Mouse (Mus musculus) stomach, postnatal 0 days (tissue): ENCODE measurements around the gene Scn1b.
A peak's percentile ranks its signal among the peaks of the same experiment; 100 is the strongest.

ENCODE experiments used
- CTCF ChIP-seq: IDR thresholded peaks from 2 replicates; pipeline ENCODE4 v1.5.1; 2016; ENCODE audit warnings: antibody characterized with exemption, low read depth, mild to moderate bottlenecking, moderate library complexity
- EP300 ChIP-seq: optimal IDR thresholded peaks from 2 replicates; pipeline ENCODE3; 2016; ENCODE audit warnings: antibody characterized with exemption

GRCm38 (mm10) chr7:31139765-31140164 is 13.0 kb upstream of the Scn1b start:
- TF ChIP-seq CTCF, result peak; percentile 86
- TF ChIP-seq EP300, result no peak
